Mouse (Mus musculus): ENCODE results near the gene Atp6v0b.
A peak's percentile ranks its signal among the peaks of the same experiment; 100 is the strongest.

DNA sequence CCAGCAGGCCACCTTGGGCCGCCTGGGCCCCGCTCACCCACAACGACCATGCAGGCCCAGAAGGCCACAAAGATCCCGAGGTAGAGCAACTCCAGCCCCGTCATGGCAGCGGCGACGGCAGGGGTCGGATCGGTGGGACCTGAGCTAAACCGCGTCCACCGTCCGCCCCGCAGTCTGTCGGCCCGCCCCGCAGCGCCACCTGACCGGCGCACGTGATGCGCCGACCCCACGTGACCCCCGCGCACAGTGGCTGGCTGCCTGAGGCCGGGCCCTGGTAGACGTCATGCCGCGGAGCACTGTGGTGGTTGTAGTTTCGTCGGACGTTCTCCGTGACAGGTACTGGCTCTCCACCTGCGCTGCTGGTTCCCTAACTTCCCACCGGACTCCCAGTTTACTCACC, at the start of gene Atp6v0b:
- TF ChIP-seq CTCF (IDR thresholded peaks at IDR 0.05; ENCODE audit: borderline replicate concordance, control insufficient read depth, extremely low read depth, insufficient read depth, low read length, poor library complexity) (peak; percentile 26; the same call in 1 of the 2 replicates), POLR2A (IDR thresholded peaks at IDR 0.05; ENCODE audit: control insufficient read depth, extremely low read depth, insufficient read depth, low read length, poor library complexity) (peak; percentile 75)
